Mouse (Mus musculus): ENCODE measurements around the gene Isca2.

DNA sequence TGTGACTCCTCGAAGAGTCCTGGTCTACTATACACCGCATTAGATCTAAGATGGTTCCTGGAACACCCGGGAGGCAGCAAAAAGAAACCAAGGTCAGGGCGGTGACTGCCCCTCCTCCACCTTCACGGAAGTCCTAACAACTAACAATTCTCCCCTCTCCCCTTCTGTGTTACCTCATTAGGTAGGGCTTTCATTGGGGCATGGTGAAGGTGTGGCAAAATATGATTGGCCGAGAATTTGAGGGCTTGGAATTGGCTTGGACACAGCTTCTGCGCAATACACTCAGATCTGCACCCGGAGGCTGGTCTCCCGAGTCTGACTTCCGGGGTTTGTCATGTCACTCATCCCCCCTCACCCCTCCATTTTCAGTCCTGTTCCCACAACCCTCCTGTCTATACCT, 44.6 kb upstream of the Isca2 start:
- TF ChIP-seq CTCF (IDR thresholded peaks at IDR 0.05; ENCODE audit: borderline replicate concordance, insufficient read depth, low read length) (no peak), POLR2A (IDR thresholded peaks at IDR 0.05; ENCODE audit: low read depth, low read length) (no peak)

Data from embryonic fibroblast, embryonic 13.5 days (primary cell).